Mouse (Mus musculus): ENCODE data around the gene Rnasek.

Rnasek gene

DNA sequence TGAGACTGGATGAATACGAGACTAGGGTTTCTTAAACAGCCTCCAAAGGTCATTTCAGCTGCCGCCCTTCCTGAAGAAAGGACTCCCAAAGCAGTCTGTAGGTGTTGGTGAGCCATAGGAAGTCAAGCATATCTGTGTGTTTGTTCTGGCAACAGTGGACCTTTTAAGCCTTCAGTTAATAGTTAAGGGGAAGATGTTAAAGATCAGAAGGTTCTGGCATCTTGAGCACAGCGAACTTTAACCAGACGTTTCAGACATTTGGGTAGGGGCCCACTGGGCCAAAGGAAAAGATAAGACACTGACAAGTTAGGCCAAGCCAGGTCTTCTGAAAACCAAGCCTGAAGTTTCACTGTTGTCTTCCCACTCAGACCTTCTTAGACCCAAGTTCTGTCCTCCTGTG lies 21.6 kb downstream of the Rnasek start:
- DNase-seq (ENCODE audit: low spot score in 2 of 2) = no peak

DNA sequence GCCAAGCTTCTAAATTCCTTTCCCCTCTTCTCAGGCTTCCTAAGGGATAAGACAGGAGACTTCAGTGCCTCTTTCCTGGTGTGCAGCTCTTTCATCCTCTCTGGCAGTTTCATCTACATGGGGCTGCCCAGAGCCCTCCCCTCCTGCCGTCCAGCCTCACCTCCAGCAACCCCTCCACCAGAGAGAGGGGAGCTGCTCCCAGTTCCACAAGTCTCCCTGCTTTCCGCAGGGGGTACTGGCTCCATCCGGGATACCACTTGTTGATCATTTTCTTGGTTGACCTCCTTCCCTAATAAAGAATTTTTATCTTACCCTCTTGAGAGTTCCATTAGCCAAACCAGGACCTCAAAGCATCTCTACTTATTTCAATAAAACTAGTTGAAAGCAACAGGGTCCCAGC lies 23.5 kb downstream of the Rnasek start:
- no peak for DNase-seq (ENCODE audit: low spot score in 2 of 2)

GRCm38 (mm10) chr11:70215301-70215700 lies 24.3 kb downstream of the Rnasek start:
- DNase-seq (ENCODE audit: low spot score in 2 of 2) = no peak

DNA sequence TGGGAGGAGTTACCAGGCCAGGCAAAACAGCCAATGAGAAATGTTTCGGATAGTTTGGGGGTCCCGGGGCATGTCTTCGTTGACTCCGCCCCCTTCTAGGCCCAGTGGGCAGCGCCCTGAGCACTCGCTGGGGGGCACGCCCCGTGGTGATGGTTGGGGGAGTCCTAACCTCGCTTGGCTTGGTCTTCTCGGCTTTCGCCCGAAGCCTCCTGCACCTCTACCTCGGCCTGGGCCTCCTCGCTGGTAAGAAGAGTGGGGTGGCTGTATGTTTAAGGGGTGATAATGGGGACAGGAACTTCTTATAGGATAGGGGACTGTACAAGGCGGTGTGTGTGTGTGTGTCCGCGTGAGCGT lies 24.8 kb downstream of the Rnasek start:
- DNase-seq (ENCODE audit: low spot score in 2 of 2) = no peak

DNA sequence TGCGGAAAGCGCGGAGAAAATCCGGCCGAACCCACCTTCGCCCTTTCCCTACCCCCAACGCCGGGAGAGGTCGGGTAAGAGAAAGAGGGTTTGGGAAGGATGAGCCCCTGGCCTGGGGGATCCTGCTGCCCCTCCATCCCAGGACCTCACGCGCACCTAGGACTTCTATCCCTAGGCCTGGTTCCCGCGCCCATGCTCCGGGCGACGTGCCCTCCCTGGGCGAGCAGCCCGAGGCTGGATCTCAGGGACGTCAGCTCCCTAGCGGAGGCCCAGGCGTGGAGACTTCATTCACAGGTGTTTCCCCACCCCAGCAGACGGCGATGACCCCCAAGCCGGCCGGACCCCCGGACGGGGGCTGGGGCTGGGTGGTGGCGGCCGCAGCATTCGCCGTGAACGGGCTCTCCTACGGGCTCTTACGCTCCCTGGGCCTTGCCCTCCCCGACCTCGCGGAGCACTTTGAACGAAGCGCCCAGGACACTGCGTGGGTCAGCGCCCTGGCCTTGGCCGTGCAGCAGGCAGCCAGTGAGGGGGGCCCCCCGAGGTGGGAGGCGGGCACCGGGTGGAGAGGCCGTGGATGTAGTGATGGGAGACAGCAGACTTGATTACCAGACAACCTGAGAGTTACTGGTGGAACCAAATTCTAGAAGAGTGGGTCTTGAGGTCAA lies 25.3 kb downstream of the Rnasek start:
- peak in 1 of 2 experiments; percentile 26 for DNase-seq (ENCODE audit: low spot score in 2 of 2)

DNA sequence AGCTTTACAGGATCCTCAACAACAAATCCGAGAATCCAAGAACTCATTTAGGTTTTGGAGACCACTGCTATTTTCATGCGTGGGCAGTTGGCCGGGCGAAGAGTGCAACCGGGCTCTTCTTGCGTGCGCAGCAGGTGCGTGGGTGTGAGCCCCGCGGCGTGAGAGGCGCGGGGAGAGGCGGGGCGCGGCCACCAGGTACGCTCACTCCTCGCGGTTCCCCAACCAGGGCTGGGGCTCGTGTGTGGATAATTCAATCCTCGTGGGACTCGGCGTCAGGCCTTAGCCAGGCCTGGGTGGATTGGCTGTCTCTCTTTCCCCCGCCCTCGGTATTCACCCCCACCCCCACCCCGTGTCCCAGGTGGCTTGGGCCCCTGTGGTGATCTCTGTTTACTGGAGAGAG lies 25.9 kb downstream of the Rnasek start:
- peak in 1 of 2 experiments; percentile 40 for DNase-seq (ENCODE audit: low spot score in 2 of 2)

DNA sequence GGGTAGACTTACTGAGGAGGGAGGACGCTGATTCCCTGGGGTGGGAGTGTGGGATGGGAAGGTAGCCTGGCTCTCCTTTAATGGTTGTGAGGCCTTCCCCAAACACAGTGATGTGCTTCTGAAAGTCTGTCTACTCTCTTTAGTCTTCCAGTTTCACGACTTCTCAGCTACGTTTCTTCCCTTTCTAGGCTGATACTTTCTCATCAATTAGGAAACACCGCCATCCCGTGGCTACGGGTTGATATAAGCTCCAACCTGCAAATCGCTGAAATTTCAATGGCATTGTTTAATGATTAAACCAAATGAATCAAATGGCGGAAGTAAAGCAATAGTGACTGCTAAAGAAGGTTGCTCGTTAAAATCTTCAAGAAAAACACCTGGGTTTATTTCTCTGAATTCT lies 26.7 kb downstream of the Rnasek start:
- DNase-seq (ENCODE audit: low spot score in 2 of 2) = peak in 1 of 2 experiments; percentile 79

GRCm38 (mm10) chr11:70212423-70212822 lies 27.2 kb downstream of the Rnasek start, which contains the start of gene Slc16a11:
Gene Slc16a11, plus strand, starts transcription at chr11:70212752.
- DNase-seq (ENCODE audit: low spot score in 2 of 2) = no peak

DNA sequence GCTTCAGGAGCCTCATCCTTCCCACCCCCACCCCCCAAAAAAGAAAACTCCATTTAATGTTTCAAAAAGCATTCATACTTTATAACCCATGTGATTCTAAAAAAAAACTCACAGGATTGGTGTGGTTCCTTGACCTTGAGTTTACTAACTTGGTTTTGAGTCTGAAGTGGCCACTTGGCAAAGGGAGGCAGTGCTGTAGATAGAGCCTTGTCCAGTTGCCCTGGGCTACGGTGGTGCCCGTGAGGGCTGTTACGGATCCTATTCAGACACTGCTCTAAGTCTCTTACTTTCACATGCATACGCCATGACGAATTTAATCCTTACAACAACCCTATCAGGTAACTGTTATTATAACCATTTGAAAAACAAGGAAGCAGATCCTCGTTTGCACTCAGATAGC lies 27.7 kb downstream of the Rnasek start:
- no peak for DNase-seq (ENCODE audit: low spot score in 2 of 2)

- no peak for DNase-seq (ENCODE audit: low spot score in 2 of 2)
Observed at GRCm38 (mm10) chr11:70210681-70211080, 29.0 kb downstream of the Rnasek start.

DNA sequence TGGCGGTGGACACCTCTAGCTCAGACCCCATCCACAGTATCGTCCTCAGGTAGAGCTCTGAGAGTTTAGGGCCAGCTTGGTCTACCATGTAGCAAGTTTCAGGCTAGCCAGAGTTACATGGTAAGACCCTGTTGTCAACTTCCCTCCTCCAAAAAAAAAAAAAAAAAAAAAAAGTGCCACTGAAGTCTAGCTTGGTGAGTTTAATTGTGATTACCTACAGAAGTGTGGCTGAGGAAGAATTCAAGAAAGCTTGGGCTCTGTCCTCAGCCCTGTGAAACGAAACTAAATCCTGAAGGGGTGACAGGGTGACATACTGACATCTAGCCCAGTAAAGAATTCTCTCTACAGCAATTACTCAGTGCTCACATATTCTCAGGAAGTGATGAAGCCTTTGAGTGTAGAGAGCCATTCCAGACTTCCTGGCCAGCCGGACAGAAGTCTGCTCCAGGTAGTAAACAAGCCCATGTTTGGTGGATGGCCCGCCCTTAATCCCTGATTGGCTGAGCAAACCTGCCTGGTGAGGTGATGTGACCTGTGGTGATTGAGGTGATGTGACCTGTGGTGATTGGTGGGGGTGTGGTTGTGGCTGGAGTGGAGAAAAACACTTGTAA lies 30.8 kb downstream of the Rnasek start:
- DNase-seq (ENCODE audit: low spot score in 2 of 2) = no peak

GRCm38 (mm10) chr11:70207283-70207682 lies 32.4 kb downstream of the Rnasek start:
- DNase-seq (ENCODE audit: low spot score in 2 of 2) = no peak

DNA sequence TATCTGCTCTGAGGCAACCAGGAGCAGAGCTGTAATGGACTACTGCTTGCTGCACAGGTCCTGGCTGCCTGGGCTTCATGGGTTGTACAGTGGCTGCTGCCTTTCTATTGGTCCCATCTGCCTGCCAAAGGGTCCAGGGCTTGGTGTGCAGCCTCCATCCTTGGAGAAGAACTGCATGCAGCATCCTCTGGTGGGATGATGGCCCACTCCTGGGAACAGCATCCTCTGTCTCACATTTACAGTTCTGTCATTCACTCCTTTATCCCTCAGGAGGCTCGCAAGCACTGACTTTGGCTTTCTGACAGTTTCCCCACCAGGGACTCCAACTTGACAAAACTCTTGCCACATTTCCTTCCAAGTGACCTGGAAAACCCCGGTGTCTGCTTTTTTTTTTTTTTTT lies 32.8 kb downstream of the Rnasek start:
- DNase-seq (ENCODE audit: low spot score in 2 of 2) = no peak

DNA sequence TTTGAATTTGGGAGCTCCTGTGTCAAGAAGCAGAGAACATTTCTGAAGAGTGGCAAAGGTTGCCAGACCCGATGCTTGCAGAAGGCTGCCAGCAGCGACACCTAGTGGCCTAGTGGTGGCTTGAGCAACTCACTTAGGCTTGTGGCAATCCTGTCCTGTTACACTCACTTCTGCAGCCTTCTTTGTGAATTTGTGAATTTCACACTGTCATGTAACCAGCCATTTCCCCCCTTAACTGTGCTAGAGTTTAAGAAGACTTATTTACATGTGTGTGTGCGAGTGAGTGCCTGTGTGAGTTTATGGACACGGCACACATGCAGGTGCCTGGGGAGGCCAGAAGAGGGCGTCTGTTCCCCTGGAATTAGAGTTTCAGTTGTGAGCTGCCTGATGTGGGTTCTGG lies 38.0 kb downstream of the Rnasek start:
- peak in 1 of 2 experiments; percentile 71 for DNase-seq (ENCODE audit: low spot score in 2 of 2)

DNA sequence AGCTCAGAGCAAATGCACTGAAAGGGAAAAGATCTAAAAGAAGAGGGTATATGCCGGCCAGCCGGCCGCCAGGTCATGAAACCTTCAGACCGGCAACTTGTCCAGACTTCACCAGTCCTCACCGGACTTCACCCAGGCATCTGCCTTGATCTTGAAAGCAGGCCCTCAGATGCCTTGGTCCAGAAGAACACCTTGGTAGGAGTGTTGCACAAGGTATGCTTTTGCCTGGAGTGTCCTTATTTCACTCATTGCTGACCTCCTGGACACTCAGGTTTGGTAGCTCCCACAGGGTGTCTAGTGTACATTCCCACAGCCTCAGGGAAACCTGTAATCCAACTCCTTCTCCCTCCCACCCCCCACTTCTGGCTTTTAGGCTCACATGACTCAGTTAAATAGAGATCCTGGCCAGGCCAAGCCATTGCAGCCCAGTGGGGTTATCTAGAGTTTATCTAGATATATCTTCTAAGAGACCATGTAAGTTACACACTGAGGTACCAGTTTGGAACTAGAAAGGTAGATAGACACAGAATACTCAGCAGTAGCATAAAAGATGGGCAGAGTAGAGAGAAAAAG lies 39.5 kb downstream of the Rnasek start:
- DNase-seq (ENCODE audit: low spot score in 2 of 2) = no peak

- no peak for DNase-seq (ENCODE audit: low spot score in 2 of 2)
Observed at GRCm38 (mm10) chr11:70199107-70199506, 40.5 kb downstream of the Rnasek start.

GRCm38 (mm10) chr11:70198332-70198731 lies 41.3 kb downstream of the Rnasek start:
- DNase-seq (ENCODE audit: low spot score in 2 of 2) = no peak

DNA sequence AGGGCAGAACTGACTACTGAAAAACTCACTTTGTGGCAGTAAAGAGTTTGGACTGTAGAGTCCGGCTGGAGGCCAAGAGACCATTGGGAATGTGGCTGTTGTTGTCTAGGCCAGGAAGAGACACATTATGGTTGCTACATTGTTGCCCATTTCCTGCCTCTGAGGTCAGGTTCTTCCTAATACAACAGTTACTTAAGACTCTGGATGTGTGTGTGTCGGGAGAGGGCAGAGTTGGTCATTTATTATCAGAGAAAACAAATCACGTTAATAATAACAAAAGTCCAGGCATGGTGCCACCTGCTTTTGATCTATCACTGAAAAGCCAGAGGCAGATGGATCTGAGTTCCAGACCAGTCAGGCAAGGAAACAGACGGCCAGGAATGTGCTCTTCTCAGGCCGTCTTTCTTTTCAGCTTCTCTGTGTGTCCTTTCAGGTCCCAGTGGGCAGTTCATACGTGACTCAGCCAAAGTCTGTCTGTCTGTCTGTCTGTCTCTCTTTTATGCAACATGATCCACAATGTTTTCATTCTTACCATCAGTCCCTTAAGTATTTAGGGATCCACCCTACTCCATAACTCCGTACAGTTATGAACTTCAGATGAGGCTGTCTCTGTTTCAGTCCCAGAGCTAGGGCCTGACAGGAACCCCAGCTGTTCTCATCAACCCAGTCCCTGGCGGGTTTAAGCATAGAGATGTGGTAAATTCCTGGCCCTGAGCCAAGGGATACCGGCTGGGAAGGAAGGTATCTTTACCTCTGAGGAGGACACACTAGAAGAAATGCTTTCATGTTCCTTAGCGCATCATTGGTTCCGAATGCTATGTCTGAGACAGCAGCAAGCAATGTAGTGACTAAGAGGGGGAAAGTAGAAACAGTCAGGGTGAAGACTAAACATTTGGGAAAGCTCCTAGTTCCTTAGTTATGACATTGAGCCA lies 46.0 kb downstream of the Rnasek start:
- no peak for DNase-seq (ENCODE audit: low spot score in 2 of 2)

DNA sequence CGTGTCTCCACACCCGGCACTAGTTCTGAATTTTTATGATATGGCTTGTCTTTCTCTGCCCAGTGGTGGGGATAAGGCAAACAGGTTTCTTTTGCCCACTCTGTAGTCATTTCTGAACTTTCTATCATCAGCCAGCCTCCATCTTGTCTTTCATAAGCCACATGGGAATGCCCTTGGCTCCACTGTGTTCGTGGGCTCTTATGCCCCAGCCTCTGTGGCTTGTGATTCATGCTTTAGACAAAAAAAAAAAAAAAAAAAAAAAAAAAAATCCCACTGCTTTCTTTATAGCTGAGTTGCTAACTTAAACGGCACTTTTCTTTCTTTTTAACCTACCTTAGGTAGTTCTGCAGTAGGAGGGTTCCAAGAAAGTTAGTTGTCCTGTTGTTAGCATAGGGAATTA lies 47.5 kb downstream of the Rnasek start:
- DNase-seq (ENCODE audit: low spot score in 2 of 2) = no peak

DNA sequence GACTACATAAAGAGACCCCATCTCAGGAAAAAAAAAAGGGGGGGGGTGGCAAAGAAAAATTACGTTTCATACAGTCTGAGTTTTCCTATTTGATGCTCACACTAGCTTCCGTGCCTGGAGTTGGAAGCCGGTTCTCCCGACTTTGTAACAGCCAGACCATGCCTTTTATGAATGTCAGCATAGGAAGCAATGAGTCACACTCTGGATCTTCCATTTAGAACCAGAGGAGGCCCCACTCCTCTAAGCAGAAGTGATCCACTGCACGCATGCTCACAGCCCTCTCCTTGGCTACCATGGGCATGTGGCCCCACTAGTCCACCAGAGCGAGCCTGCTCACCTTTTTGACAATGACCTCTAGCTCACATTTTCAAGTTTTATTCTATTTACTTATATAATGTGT lies 48.5 kb downstream of the Rnasek start:
- no peak for DNase-seq (ENCODE audit: low spot score in 2 of 2)

- DNase-seq (ENCODE audit: low spot score in 2 of 2) = no peak
Observed at GRCm38 (mm10) chr11:70189319-70190134, 50.1 kb downstream of the Rnasek start.
